Mouse (Mus musculus): ENCODE data around the gene Ttc9c. TPM values are rescaled to one million over a fixed set of nuclear protein-coding genes. Genes with fewer than 3 reads are reported as not detected.

Ttc9c gene
- polyA plus RNA-seq, 1 experiment from 2014 or later = 53.0 TPM

DNA sequence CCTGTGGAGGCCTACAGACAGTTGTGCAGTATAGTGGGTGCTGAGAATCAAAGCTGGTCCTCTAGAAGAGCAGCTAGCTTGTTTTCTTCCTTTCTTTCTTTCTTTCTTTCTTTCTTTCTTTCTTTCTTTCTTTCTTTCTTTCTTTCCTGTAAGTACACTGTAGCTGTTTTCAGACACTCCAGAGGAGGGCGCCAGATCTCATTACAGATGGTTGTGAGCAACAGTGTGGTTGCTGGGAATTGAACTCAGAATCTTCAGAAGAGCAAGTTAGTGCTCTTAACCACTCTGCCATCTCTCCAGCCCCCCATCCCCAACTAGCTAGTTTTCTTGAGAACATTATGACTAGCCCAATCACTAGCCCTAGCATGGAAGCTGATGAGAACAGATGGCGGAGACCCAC is 58.4 kb downstream of the Ttc9c start:
- Histone ChIP-seq H3K27ac (ENCODE audit: low read length) (no peak overlapping the region), H3K4me2 (replicated peaks; ENCODE audit: low read depth, low read length) (no peak overlapping the region), H3K4me3 (ENCODE audit: low read length) (no peak overlapping the region), H3K9ac (replicated peaks; ENCODE audit: low read length) (no peak overlapping the region), H3K36me3 (ENCODE audit: insufficient read depth, low read length) (peaks cover 37% of the 10 kb centered on the region), H3K9me3 (ENCODE audit: low read length) (peaks cover 7% of the 10 kb centered on the region; the same call in 1 of the 2 replicates), H3K27me3 (ENCODE audit: insufficient read depth, low read length) (no peaks in the 10 kb centered on the region), H3K4me1 (ENCODE audit: insufficient read depth, low read length) (peaks cover 16% of the 10 kb centered on the region)
- 96% methylated on average over 2 of the region's 2 CpGs for WGBS
- ATAC-seq (ENCODE audit: low FRiP score, low TSS enrichment) = no peak

Other genes with a start within 250 kb of the Ttc9c start
- gene Slc22a8, start 228.1 kb downstream of the Ttc9c start, polyA plus RNA-seq (2015; fragmentation: Nextera tagmentation; extraction: Ambion mirVana) = 15.7 and 16.3 TPM in 2 replicates
- gene Slc22a6, start 201.3 kb downstream of the Ttc9c start, polyA plus RNA-seq (2015; fragmentation: Nextera tagmentation; extraction: Ambion mirVana) = 48.8 and 59.4 TPM in 2 replicates
- 0.11 and 0.14 TPM in 2 replicates for gene Chrm1, start 155.5 kb downstream of the Ttc9c start, polyA plus RNA-seq (2015; fragmentation: Nextera tagmentation; extraction: Ambion mirVana)
- gene Slc3a2, start 96.0 kb downstream of the Ttc9c start, polyA plus RNA-seq (2015; fragmentation: Nextera tagmentation; extraction: Ambion mirVana) = 141 and 146 TPM in 2 replicates
- 101 and 108 TPM in 2 replicates for gene Wdr74, start 83.5 kb downstream of the Ttc9c start, polyA plus RNA-seq (2015; fragmentation: Nextera tagmentation; extraction: Ambion mirVana)
- 1.9 and 2.0 TPM in 2 replicates for gene 1700092M07Rik, start 78.6 kb downstream of the Ttc9c start, polyA plus RNA-seq (2015; fragmentation: Nextera tagmentation; extraction: Ambion mirVana)
- gene Stx5a, start 77.9 kb downstream of the Ttc9c start, polyA plus RNA-seq (2015; fragmentation: Nextera tagmentation; extraction: Ambion mirVana) = 150 and 154 TPM in 2 replicates
- 213 and 218 TPM in 2 replicates for gene Nxf1, start 62.3 kb downstream of the Ttc9c start, polyA plus RNA-seq (2015; fragmentation: Nextera tagmentation; extraction: Ambion mirVana)
- 197 and 215 TPM in 2 replicates for gene Tmem223, start 48.3 kb downstream of the Ttc9c start, polyA plus RNA-seq (2015; fragmentation: Nextera tagmentation; extraction: Ambion mirVana)
- gene Tmem179b, start 44.9 kb downstream of the Ttc9c start, polyA plus RNA-seq (2015; fragmentation: Nextera tagmentation; extraction: Ambion mirVana) = 89.4 and 92.5 TPM in 2 replicates
- 37.2 and 39.0 TPM in 2 replicates for gene Taf6l, start 32.9 kb downstream of the Ttc9c start, polyA plus RNA-seq (2015; fragmentation: Nextera tagmentation; extraction: Ambion mirVana)
- 168 and 176 TPM in 2 replicates for gene Polr2g, start 20.8 kb downstream of the Ttc9c start, polyA plus RNA-seq (2015; fragmentation: Nextera tagmentation; extraction: Ambion mirVana)
- gene Zbtb3, start 16.8 kb downstream of the Ttc9c start, polyA plus RNA-seq (2015; fragmentation: Nextera tagmentation; extraction: Ambion mirVana) = 6.2 and 6.4 TPM in 2 replicates
- 5.4 and 5.9 TPM in 2 replicates for gene Hnrnpul2, start 677 bp upstream of the Ttc9c start, polyA plus RNA-seq (2015; fragmentation: Nextera tagmentation; extraction: Ambion mirVana)
- not detected in 2 replicates for gene AC129217.1, start 10.4 kb upstream of the Ttc9c start, polyA plus RNA-seq (2015; fragmentation: Nextera tagmentation; extraction: Ambion mirVana)
- gene Bscl2, start 18.1 kb upstream of the Ttc9c start, polyA plus RNA-seq (2015; fragmentation: Nextera tagmentation; extraction: Ambion mirVana) = 56.7 and 62.4 TPM in 2 replicates
- gene Gng3, start 19.9 kb upstream of the Ttc9c start, polyA plus RNA-seq (2015; fragmentation: Nextera tagmentation; extraction: Ambion mirVana) = 3.2 and 5.4 TPM in 2 replicates
- 0.75 and 1.0 TPM in 2 replicates for gene Lrrn4cl, start 31.4 kb upstream of the Ttc9c start, polyA plus RNA-seq (2015; fragmentation: Nextera tagmentation; extraction: Ambion mirVana)
- gene Ubxn1, start 52.2 kb upstream of the Ttc9c start, polyA plus RNA-seq (2015; fragmentation: Nextera tagmentation; extraction: Ambion mirVana) = 195 and 197 TPM in 2 replicates
- 69.3 and 71.4 TPM in 2 replicates for gene Uqcc3, start 61.6 kb upstream of the Ttc9c start, polyA plus RNA-seq (2015; fragmentation: Nextera tagmentation; extraction: Ambion mirVana)
- gene Lbhd1, start 64.4 kb upstream of the Ttc9c start, polyA plus RNA-seq (2015; fragmentation: Nextera tagmentation; extraction: Ambion mirVana) = 78.4 and 84.3 TPM in 2 replicates
- gene Gm49403, start 64.6 kb upstream of the Ttc9c start, polyA plus RNA-seq (2015; fragmentation: Nextera tagmentation; extraction: Ambion mirVana) = not detected in 2 replicates
- 93.0 and 94.3 TPM in 2 replicates for gene 1810009A15Rik, start 69.5 kb upstream of the Ttc9c start, polyA plus RNA-seq (2015; fragmentation: Nextera tagmentation; extraction: Ambion mirVana)
- 1.2 TPM in 1 of 2 replicates, not detected in the other for gene Gm49416, start 69.6 kb upstream of the Ttc9c start, polyA plus RNA-seq (2015; fragmentation: Nextera tagmentation; extraction: Ambion mirVana)
- gene Ints5, start 73.7 kb upstream of the Ttc9c start, polyA plus RNA-seq (2015; fragmentation: Nextera tagmentation; extraction: Ambion mirVana) = 49.5 and 53.1 TPM in 2 replicates
- gene Ganab, start 78.7 kb upstream of the Ttc9c start, polyA plus RNA-seq (2015; fragmentation: Nextera tagmentation; extraction: Ambion mirVana) = 146 and 151 TPM in 2 replicates
- gene B3gat3, start 101.0 kb upstream of the Ttc9c start, polyA plus RNA-seq (2015; fragmentation: Nextera tagmentation; extraction: Ambion mirVana) = 51.1 and 53.5 TPM in 2 replicates
- 4.3 and 4.5 TPM in 2 replicates for gene Rom1, start 110.0 kb upstream of the Ttc9c start, polyA plus RNA-seq (2015; fragmentation: Nextera tagmentation; extraction: Ambion mirVana)
- gene Eml3, start 110.2 kb upstream of the Ttc9c start, polyA plus RNA-seq (2015; fragmentation: Nextera tagmentation; extraction: Ambion mirVana) = 33.2 and 34.1 TPM in 2 replicates
- 179 and 180 TPM in 2 replicates for gene Mta2, start 122.5 kb upstream of the Ttc9c start, polyA plus RNA-seq (2015; fragmentation: Nextera tagmentation; extraction: Ambion mirVana)
- 36.0 and 38.3 TPM in 2 replicates for gene Tut1, start 134.5 kb upstream of the Ttc9c start, polyA plus RNA-seq (2015; fragmentation: Nextera tagmentation; extraction: Ambion mirVana)
- 436 and 455 TPM in 2 replicates for gene Eef1g, start 147.7 kb upstream of the Ttc9c start, polyA plus RNA-seq (2015; fragmentation: Nextera tagmentation; extraction: Ambion mirVana)
- 14.0 and 14.4 TPM in 2 replicates for gene Ahnak, start 170.0 kb upstream of the Ttc9c start, polyA plus RNA-seq (2015; fragmentation: Nextera tagmentation; extraction: Ambion mirVana)

All from kidney, embryonic 16.5 days (tissue).